Mouse (Mus musculus) brain, adult 10 weeks (tissue): ENCODE results near the gene Cdkn2aip. TPM values are rescaled to one million over a fixed set of nuclear protein-coding genes. Genes with fewer than 3 reads are reported as not detected.

ENCODE experiments used
- polyA plus RNA-seq: library from polyadenylated mRNA; stranded (reverse); fragments of 350-450 nt; fragmentation: Illumina TruSeq; extraction: RNeasy Lipid Tissue Mini Kit (QIAGEN cat#74804); gene quantifications from one replicate; pipeline ENCODE4 v1.2.3, GENCODE M21; 2015; ENCODE audit warnings: low read depth, low replicate concordance

Gene Cdkn2aip
- 13.3 TPM for polyA plus RNA-seq

GRCm38 (mm10) chr8:47713761-47714745 lies at the start of gene Cdkn2aip:
Gene Cdkn2aip (minus strand): TSS chr8:47713932.

GRCm38 (mm10) chr8:47674777-47675710 lies 38.7 kb downstream of the Cdkn2aip start, which contains the start of gene Ing2:
Gene Ing2 (minus strand): TSS chr8:47675556.

Other genes with a start within 250 kb of the Cdkn2aip start
- 40.0 TPM for gene Trappc11, start 180.5 kb downstream of the Cdkn2aip start, polyA plus RNA-seq
- gene Rwdd4a, start 180.3 kb downstream of the Cdkn2aip start, polyA plus RNA-seq, result 26.3 TPM
- 49.9 TPM for gene Ing2, start 38.4 kb downstream of the Cdkn2aip start, polyA plus RNA-seq
- gene Cldn24, start 108.2 kb upstream of the Cdkn2aip start, polyA plus RNA-seq, result not detected
- 2.8 TPM for gene Cldn22, start 110.5 kb upstream of the Cdkn2aip start, polyA plus RNA-seq